Mouse (Mus musculus): ENCODE measurements around the gene Nfix. TPM values are rescaled to one million over a fixed set of nuclear protein-coding genes. Genes with fewer than 3 reads are reported as not detected.
A peak's percentile ranks its signal among the peaks of the same experiment; 100 is the strongest.

The Nfix gene
- polyA plus RNA-seq, 1 experiment = 74.6 TPM

DNA sequence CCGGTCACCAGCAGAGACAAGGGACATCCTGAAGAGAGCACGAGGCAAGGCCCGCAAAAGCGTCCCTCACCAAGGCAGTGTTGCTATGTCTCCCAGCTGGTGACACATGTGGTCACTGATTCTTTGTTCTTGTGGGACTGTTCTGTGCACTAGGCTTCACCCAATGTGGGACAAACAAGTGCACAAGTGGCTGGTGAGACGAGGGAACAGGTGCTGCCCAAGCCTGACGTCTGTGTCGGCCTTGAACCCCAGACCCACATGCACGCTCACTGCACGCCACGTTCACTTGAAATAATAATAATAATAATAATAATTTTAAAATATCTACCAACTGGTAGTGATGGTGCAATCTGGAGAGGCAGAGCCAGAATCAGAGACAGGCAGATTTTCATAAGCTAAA lies 40.4 kb downstream of the Nfix start:
- Histone ChIP-seq H3K4me1 (ENCODE audit: control insufficient read depth, insufficient read depth, insufficient read length, low read length) (no peaks in the 10 kb centered on the region), H3K4me3 (ENCODE audit: insufficient read depth, low read depth, low read length) (no peak overlapping the region), H3K27ac (replicated peaks; ENCODE audit: low read depth, low read length) (no peak overlapping the region)

DNA sequence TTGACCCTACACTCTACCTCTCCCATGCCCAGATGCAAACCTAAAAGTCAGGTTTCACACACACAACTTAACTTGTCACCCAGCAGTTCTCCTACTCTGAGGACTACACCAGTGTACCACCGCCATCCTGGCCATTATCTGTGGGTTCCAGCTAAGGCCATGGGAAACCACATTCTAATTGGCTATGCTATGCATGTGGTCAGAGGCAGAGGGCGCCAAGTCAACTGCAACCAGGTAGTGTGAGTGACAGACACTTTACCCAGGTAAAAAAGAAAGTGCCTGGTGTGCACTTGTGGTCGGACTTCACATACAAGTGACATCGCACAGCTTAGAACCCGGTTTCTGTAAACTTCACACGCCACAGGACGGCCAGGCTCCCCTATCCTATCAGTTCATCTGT lies 41.0 kb downstream of the Nfix start:
- Histone ChIP-seq H3K4me1 (ENCODE audit: control insufficient read depth, insufficient read depth, insufficient read length, low read length) (no peaks in the 10 kb centered on the region), H3K27ac (replicated peaks; ENCODE audit: low read depth, low read length) (no peak overlapping the region), H3K4me3 (ENCODE audit: insufficient read depth, low read depth, low read length) (no peak overlapping the region)

GRCm38 (mm10) chr8:84758308-84758707 lies 41.8 kb downstream of the Nfix start:
- Histone ChIP-seq H3K27ac (replicated peaks; ENCODE audit: low read depth, low read length) (no peak overlapping the region), H3K4me3 (ENCODE audit: insufficient read depth, low read depth, low read length) (no peak overlapping the region), H3K4me1 (ENCODE audit: control insufficient read depth, insufficient read depth, insufficient read length, low read length) (peaks cover 3% of the 10 kb centered on the region; the same call in 1 of the 2 replicates)

DNA sequence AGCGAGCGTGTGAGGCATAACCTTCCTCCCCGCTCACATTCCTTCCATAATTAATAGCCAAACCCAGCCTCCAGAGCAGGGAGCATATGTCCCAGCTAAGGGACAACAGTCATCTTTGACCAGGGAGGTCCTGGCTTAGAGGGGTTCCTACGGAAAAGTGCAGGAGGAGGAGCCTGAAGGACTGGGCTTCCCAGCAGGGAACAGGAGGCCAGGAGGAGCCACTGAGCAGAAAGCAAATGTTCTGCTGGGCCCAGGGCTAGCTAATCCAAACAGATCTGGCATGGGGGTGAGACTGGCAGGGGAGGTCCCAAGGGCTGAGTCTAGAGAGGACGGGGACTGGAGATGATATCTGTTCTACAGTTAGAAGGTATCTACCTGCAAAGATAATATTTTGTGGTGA lies 42.6 kb downstream of the Nfix start:
- Histone ChIP-seq H3K4me1 (ENCODE audit: control insufficient read depth, insufficient read depth, insufficient read length, low read length) (peaks cover 3% of the 10 kb centered on the region; the same call in 1 of the 2 replicates), H3K27ac (replicated peaks; ENCODE audit: low read depth, low read length) (no peak overlapping the region), H3K4me3 (ENCODE audit: insufficient read depth, low read depth, low read length) (no peak overlapping the region)

DNA sequence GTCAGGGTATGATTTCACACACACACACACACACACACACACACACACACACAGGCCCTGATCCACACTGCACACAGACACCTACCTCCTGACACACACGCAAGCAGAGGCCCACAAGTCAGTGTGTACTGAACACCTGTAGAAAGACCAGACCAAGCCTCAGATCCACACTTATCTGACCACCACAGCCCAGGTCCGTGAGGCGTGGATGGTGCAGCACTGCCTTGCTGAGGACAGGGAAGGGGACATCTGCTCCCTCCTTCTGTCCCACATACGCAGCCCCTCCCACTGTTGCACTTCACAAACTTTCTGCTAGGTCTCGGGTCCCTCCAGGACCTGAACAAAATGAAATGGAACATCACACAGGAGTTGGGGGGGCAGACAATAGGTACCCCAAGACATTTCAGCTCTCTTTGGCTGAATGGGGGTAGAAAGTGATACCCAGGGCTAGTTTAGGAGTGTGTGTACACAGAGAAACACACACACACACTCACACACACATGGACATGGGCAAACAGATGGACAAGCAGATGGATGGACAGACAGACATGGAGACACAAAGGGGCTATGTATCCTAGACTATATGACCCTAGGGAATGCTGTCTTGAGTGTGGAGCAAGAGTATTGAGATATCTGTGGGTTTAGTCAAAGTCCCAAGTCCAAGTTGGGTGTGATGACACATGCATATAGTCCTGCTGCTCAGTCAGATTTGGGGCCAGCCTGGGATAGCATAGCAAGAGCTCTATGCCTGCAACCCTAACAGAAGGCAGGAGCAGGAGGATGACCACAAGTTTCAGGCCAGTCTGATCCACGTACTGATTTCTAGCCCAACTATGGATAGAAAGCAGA lies 47.2 kb downstream of the Nfix start:
- peaks cover 3% of the 10 kb centered on the region; the same call in 1 of the 2 replicates for H3K4me1 ChIP-seq (ENCODE audit: control insufficient read depth, insufficient read depth, insufficient read length, low read length)
- no peak overlapping the region for H3K4me3 ChIP-seq (ENCODE audit: insufficient read depth, low read depth, low read length)
- no peak overlapping the region for H3K27ac ChIP-seq (replicated peaks; ENCODE audit: low read depth, low read length)

GRCm38 (mm10) chr8:84749519-84749918 lies 50.6 kb downstream of the Nfix start:
- Histone ChIP-seq H3K4me3 (ENCODE audit: insufficient read depth, low read depth, low read length) (no peak overlapping the region), H3K27ac (replicated peaks; ENCODE audit: low read depth, low read length) (no peak overlapping the region), H3K4me1 (ENCODE audit: control insufficient read depth, insufficient read depth, insufficient read length, low read length) (peaks cover 19% of the 10 kb centered on the region)

DNA sequence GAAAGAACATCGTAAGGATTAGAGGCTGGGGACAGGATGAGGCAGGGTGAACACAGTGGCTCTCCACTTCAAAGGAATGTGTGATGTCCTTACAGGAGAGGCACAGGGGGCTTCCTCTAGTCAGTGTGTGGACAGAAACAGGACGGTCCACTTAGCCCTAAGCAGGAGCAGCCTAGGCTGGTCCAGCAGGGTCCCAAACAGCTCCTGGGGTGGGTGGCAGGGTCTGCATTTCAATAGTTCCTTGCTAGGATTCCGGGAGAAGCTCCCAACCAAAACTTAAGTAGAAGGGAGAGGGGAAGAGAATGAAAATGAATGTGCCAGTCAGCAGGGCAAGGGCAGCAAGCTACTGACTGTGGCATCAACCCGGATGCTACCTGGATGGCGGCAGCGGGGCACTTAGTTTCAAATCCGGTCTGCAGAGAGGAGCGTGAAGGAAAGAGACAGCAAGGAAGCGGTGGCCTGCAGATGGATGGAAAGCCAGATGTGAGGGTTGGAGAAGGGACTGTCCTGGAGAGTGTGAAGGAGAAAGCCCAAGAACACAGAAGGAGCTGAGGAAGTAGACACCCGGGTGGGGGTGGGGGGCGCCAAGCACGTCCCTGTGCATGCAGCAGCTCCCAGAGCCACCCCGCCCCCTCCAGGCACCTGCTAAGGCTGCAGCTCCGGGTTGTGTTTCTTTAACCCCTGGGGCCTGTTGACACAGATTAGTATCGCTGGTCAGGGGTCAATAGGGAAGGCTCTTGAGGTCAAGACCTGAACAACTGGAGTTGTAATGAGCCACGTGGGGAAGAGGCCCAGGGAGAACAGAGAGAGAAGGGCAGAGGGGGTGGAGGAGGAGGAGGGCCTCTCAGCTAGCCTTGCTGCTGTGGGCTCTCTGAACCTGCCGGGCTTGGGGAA lies 54.9 kb downstream of the Nfix start:
- H3K27ac ChIP-seq (replicated peaks; ENCODE audit: low read depth, low read length) = peak overlapping the region; percentile 25
- H3K4me1 ChIP-seq (ENCODE audit: control insufficient read depth, insufficient read depth, insufficient read length, low read length) = peaks cover 36% of the 10 kb centered on the region
- no peak overlapping the region for H3K4me3 ChIP-seq (ENCODE audit: insufficient read depth, low read depth, low read length)

- Histone ChIP-seq H3K4me1 (ENCODE audit: control insufficient read depth, insufficient read depth, insufficient read length, low read length) (peaks cover 36% of the 10 kb centered on the region), H3K4me3 (ENCODE audit: insufficient read depth, low read depth, low read length) (no peak overlapping the region), H3K27ac (replicated peaks; ENCODE audit: low read depth, low read length) (peak overlapping the region; percentile 76)
These were observed 56.4 kb downstream of the Nfix start for GRCm38 (mm10) chr8:84743517-84744420.

DNA sequence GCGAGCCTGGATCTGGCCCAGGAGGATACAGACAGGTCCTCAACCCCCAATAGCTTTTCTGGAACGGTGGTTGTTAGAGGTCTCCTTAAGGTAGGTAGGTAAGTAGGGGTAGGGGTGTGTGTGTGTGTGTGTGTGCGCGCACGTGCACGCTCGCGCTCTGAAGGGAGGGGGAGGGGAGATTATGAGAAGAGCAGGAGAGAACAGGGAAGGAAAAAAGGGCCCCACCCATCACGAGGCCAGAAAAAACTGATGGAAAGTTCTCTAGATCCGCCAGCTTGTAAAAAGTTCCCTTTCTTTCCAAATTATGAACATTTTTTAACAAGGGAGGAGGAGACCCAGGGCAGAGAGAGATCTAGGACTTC lies 57.1 kb downstream of the Nfix start:
- Histone ChIP-seq H3K27ac (replicated peaks; ENCODE audit: low read depth, low read length) (peak overlapping the region; percentile 76), H3K4me3 (ENCODE audit: insufficient read depth, low read depth, low read length) (no peak overlapping the region), H3K4me1 (ENCODE audit: control insufficient read depth, insufficient read depth, insufficient read length, low read length) (peaks cover 36% of the 10 kb centered on the region)

- Histone ChIP-seq H3K27ac (replicated peaks; ENCODE audit: low read depth, low read length) (peak overlapping the region; percentile 76), H3K4me1 (ENCODE audit: control insufficient read depth, insufficient read depth, insufficient read length, low read length) (peaks cover 40% of the 10 kb centered on the region), H3K4me3 (ENCODE audit: insufficient read depth, low read depth, low read length) (no peak overlapping the region)
These were observed 57.7 kb downstream of the Nfix start for GRCm38 (mm10) chr8:84742171-84743053.

DNA sequence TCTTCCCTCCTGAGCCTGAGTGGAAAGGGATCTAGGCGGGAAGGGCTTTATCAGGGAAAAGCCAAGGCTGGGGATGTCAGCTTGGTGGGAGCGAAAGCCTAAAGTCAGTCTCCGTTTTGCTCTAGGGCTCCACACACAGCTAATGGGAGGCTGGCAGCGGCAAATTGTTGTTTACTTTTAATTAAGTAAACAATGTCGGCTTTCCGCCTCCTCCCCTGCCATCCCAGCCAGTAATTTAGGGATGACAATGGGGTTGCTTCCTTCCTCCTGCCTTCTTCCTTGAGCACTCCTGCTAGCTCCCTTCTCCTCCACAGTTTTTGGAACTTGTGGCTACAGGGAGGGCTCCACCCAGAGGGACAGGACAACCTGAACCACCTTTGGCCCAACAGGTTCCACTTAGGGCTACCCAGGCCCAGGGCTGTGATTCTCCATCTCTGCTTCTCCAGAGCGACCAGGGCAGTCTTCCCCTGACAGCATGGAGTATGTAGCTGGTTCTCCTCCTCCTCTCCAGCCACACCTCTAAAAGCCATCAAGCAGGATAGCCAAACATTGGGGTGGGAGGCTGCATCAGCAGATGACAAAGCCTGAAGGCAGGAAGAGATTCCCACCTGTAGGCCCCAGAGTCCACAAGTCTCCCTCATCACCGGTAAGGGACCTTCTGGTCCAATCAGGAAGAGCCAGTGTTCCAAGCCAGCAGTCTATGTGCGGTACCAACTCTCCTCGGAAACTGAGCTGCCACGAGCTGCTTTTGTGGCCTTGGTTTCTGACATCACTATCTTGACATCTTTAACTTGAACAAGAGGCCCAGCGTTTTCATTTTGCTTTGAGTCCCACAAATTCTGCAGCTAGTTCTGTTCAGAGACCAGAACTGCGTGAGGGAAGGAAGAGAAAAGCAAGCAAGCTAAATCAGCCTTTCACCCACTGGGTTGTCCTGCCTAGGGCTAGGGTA lies 59.0 kb downstream of the Nfix start:
- peaks cover 42% of the 10 kb centered on the region for H3K4me1 ChIP-seq (ENCODE audit: control insufficient read depth, insufficient read depth, insufficient read length, low read length)
- no peak overlapping the region for H3K4me3 ChIP-seq (ENCODE audit: insufficient read depth, low read depth, low read length)
- H3K27ac ChIP-seq (replicated peaks; ENCODE audit: low read depth, low read length) = 0 out of 2 replicates have a peak overlapping the region, but pooled peaks have one; percentile 7

GRCm38 (mm10) chr8:84739401-84739742 lies 60.8 kb downstream of the Nfix start:
- Histone ChIP-seq H3K4me3 (ENCODE audit: insufficient read depth, low read depth, low read length) (no peak overlapping the region), H3K27ac (replicated peaks; ENCODE audit: low read depth, low read length) (no peak overlapping the region), H3K4me1 (ENCODE audit: control insufficient read depth, insufficient read depth, insufficient read length, low read length) (peaks cover 32% of the 10 kb centered on the region)

DNA sequence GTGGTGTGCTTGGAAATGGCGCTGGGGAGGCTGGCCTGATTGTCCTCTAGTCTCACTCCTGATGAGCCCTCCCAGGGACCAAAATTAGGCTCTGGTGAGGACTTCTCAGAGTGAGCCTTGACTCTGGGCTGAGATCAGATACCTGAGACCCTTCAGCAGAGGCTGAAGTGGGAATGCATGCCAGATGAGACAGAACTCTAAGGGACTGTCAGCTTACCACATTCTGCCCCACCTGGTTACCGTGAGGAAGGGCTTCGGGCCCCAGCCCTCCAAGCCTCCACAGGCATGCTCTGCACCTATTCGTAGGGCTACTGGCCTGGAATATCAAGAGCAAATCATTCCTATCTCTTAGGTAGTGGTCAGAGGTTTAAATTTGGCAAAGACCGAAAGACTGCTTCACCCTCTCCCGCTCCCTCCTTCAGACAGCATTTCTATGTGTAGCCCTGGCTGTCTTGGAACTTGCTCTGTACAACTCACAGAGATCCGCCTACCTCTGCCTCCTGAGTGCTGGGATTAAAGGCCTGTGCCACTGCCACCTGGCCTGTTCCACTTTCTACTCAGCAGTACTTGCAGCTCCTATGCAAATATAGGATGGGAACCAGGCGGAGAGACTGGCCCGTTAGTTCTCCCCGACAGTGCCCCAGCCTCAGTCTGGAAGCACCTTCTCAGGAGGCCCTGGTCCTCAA lies 61.3 kb downstream of the Nfix start:
- H3K4me1 ChIP-seq (ENCODE audit: control insufficient read depth, insufficient read depth, insufficient read length, low read length) = peaks cover 34% of the 10 kb centered on the region

More for the DNA sequence above, 61.3 kb downstream of the Nfix start:
- H3K27ac ChIP-seq (replicated peaks; ENCODE audit: low read depth, low read length) = no peak overlapping the region
- H3K4me3 ChIP-seq (ENCODE audit: insufficient read depth, low read depth, low read length) = no peak overlapping the region
